Mouse (Mus musculus): Measurements from ENCODE around the gene Shisa9. TPM values are rescaled to one million over a fixed set of nuclear protein-coding genes. Genes with fewer than 3 reads are reported as not detected.

The Shisa9 gene
- total and polyA plus RNA-seq, 3 experiments = not detected

- dilution Hi-C loops (cut with MboI; ENCODE audit: extremely low pct_ligation_motif_present, extremely low pct_unique_long_range_greater_than_20kb, low sequenced_read_pairs) (no loop called here), in situ Hi-C loops (cut with MboI; ENCODE audit: low pct_ligation_motif_present, low pct_unique_long_range_greater_than_20kb, low sequenced_read_pairs) (no loop called here)
These were observed 48.5 kb downstream of the Shisa9 start for GRCm38 (mm10) chr16:12032441-12032840.

GRCm38 (mm10) chr16:12034868-12035267, 51.0 kb downstream of the Shisa9 start:
- H3K79me2 ChIP-seq (replicated peaks; ENCODE audit: control insufficient read depth, extremely low read depth, insufficient read depth, poor library complexity, severe bottlenecking) = no peaks in the 10 kb centered on the region
- H3K27ac ChIP-seq (ENCODE audit: insufficient read depth, low read depth) = no peak overlapping the region
- H3K4me1 ChIP-seq (ENCODE audit: control insufficient read depth in 1 of 2, insufficient read depth in 2 of 2) = peaks cover 0 to 5% of the 10 kb centered on the region in 2 experiments; a peak in 2 of 4 replicates
- no peak for DNase-seq (ENCODE audit: extremely low read depth)
- no peak overlapping the region for H3K4me3 ChIP-seq (replicated peaks in 1 of 3; ENCODE audit: low read depth in 2 of 3, low read length in 2 of 3, poor library complexity in 1 of 3)
- H3K4me2 ChIP-seq (ENCODE audit: insufficient read depth, low read depth, poor library complexity, severe bottlenecking) = no peak overlapping the region
- no peaks in the 10 kb centered on the region for H3K36me3 ChIP-seq (replicated peaks in 1 of 2; ENCODE audit: control insufficient read depth in 1 of 2, insufficient read depth in 1 of 2, low read length in 1 of 2)
- H3K9me3 ChIP-seq (replicated peaks; ENCODE audit: low read length) = no peaks in the 10 kb centered on the region
- in situ Hi-C loops (cut with MboI; ENCODE audit: low pct_ligation_motif_present, low pct_unique_long_range_greater_than_20kb, low sequenced_read_pairs) = no loop called here
- dilution Hi-C loops (cut with MboI; ENCODE audit: extremely low pct_ligation_motif_present, extremely low pct_unique_long_range_greater_than_20kb, low sequenced_read_pairs) = no loop called here
- no peak overlapping the region for H3K9ac ChIP-seq (ENCODE audit: insufficient read depth, low read depth)
- peaks cover 29% of the 10 kb centered on the region for H3K27me3 ChIP-seq (replicated peaks)
- no peak for TF ChIP-seq JUN (IDR thresholded peaks at IDR 0.05; ENCODE audit: insufficient read depth, low read depth, low read length)

More at GRCm38 (mm10) chr16:12032441-12032840, 48.5 kb downstream of the Shisa9 start:
- TF ChIP-seq MEF2A (IDR thresholded peaks at IDR 0.05; ENCODE audit: borderline replicate concordance, low read depth, low read length) = no peak
- TF ChIP-seq POLR2A (IDR thresholded peaks at IDR 0.05; ENCODE audit: low read depth, low read length) = no peak
- TF ChIP-seq ZNF384 (IDR thresholded peaks at IDR 0.05; ENCODE audit: low read depth, low read length) = no peak
- no peak for TF ChIP-seq NRF1 (IDR thresholded peaks at IDR 0.05; ENCODE audit: low read depth, low read length)
- no peak for TF ChIP-seq E2F4 (IDR thresholded peaks at IDR 0.05; ENCODE audit: insufficient replicate concordance, low read depth, low read length)
- TF ChIP-seq UBTF (IDR thresholded peaks at IDR 0.05; ENCODE audit: low read depth, low read length) = no peak
- TF ChIP-seq POLR2AphosphoS2 (IDR thresholded peaks at IDR 0.05; ENCODE audit: low read depth, low read length) = no peak
- no peak for TF ChIP-seq ZKSCAN1 (IDR thresholded peaks at IDR 0.05; ENCODE audit: borderline replicate concordance, low read depth, low read length)
- no peak for TF ChIP-seq USF1 (IDR thresholded peaks at IDR 0.05; ENCODE audit: low read depth, low read length)
- no peak for TF ChIP-seq KAT2A (IDR thresholded peaks at IDR 0.05; ENCODE audit: insufficient replicate concordance, low read length)
- TF ChIP-seq MAZ (IDR thresholded peaks at IDR 0.05; ENCODE audit: low read depth, low read length) = no peak
- no peaks in the 10 kb centered on the region for H3K79me2 ChIP-seq (replicated peaks; ENCODE audit: control insufficient read depth, extremely low read depth, insufficient read depth, poor library complexity, severe bottlenecking)
- H3K36me3 ChIP-seq (replicated peaks in 1 of 2; ENCODE audit: control insufficient read depth in 1 of 2, insufficient read depth in 1 of 2, low read length in 1 of 2) = no peaks in the 10 kb centered on the region
- H3K4me2 ChIP-seq (ENCODE audit: insufficient read depth, low read depth, poor library complexity, severe bottlenecking) = no peak overlapping the region
- H3K27ac ChIP-seq (ENCODE audit: insufficient read depth, low read depth) = no peak overlapping the region
- H3K4me3 ChIP-seq (replicated peaks in 1 of 3; ENCODE audit: low read depth in 2 of 3, low read length in 2 of 3, poor library complexity in 1 of 3) = no peak overlapping the region
- H3K4me1 ChIP-seq (ENCODE audit: control insufficient read depth in 1 of 2, insufficient read depth in 2 of 2) = peaks cover 0 to 5% of the 10 kb centered on the region in 2 experiments; a peak in 2 of 4 replicates
- H3K27me3 ChIP-seq (replicated peaks) = peaks cover 31% of the 10 kb centered on the region
- DNase-seq (ENCODE audit: extremely low read depth) = no peak
- no peaks in the 10 kb centered on the region for H3K9me3 ChIP-seq (replicated peaks; ENCODE audit: low read length)
- no peak overlapping the region for H3K9ac ChIP-seq (ENCODE audit: insufficient read depth, low read depth)

- dilution Hi-C loops (cut with MboI; ENCODE audit: extremely low pct_ligation_motif_present, extremely low pct_unique_long_range_greater_than_20kb, low sequenced_read_pairs) = no loop called here
These were observed 51.7 kb downstream of the Shisa9 start for GRCm38 (mm10) chr16:12035626-12036025.

More at GRCm38 (mm10) chr16:12035626-12036025, 51.7 kb downstream of the Shisa9 start:
- Histone ChIP-seq H3K4me1 (ENCODE audit: control insufficient read depth in 1 of 2, insufficient read depth in 2 of 2) (peaks cover 0 to 5% of the 10 kb centered on the region in 2 experiments; a peak in 2 of 4 replicates), H3K36me3 (replicated peaks in 1 of 2; ENCODE audit: control insufficient read depth in 1 of 2, insufficient read depth in 1 of 2, low read length in 1 of 2) (no peaks in the 10 kb centered on the region), H3K27me3 (replicated peaks) (peaks cover 31% of the 10 kb centered on the region), H3K79me2 (replicated peaks; ENCODE audit: control insufficient read depth, extremely low read depth, insufficient read depth, poor library complexity, severe bottlenecking) (no peaks in the 10 kb centered on the region), H3K27ac (ENCODE audit: insufficient read depth, low read depth) (no peak overlapping the region), H3K9ac (ENCODE audit: insufficient read depth, low read depth) (no peak overlapping the region), H3K4me2 (ENCODE audit: insufficient read depth, low read depth, poor library complexity, severe bottlenecking) (no peak overlapping the region), H3K9me3 (replicated peaks; ENCODE audit: low read length) (no peaks in the 10 kb centered on the region), H3K4me3 (replicated peaks in 1 of 3; ENCODE audit: low read depth in 2 of 3, low read length in 2 of 3, poor library complexity in 1 of 3) (no peak overlapping the region)
- DNase-seq (ENCODE audit: extremely low read depth) = no peak
- TF ChIP-seq MAX (IDR thresholded peaks at IDR 0.05; ENCODE audit: low read length) (no peak), RAD21 (IDR thresholded peaks at IDR 0.05; ENCODE audit: low read depth, low read length) (no peak), USF1 (IDR thresholded peaks at IDR 0.05; ENCODE audit: low read depth, low read length) (no peak)
- in situ Hi-C loops (cut with MboI; ENCODE audit: low pct_ligation_motif_present, low pct_unique_long_range_greater_than_20kb, low sequenced_read_pairs) = no loop called here
